Mouse (Mus musculus) embryonic facial prominence, embryonic 10.5 days (tissue): ENCODE measurements around the gene C1qtnf5. TPM values are rescaled to one million over a fixed set of nuclear protein-coding genes. Genes with fewer than 3 reads are reported as not detected.

Experiments used
- DNase-seq: peaks from one replicate; pipeline ENCODE4 v3.0.0-alpha.2; 2017; ENCODE audit warnings: low spot score
- H3K27ac ChIP-seq: fragments of 300-500 bp; sonication (generic); replicated peaks from 2 replicates; pipeline ENCODE4 v1.5.1; 2016; ENCODE audit warnings: mild to moderate bottlenecking
- H3K27me3 ChIP-seq: fragments of 300-500 bp; sonication (generic); replicated peaks from 2 replicates; pipeline ENCODE4 v1.6.1; 2016; ENCODE audit warnings: low read depth, mild to moderate bottlenecking; ENCODE audit not compliant: poor library complexity, severe bottlenecking
- H3K36me3 ChIP-seq: fragments of 300-500 bp; sonication (generic); replicated peaks from 2 replicates; pipeline ENCODE4 v1.6.1; 2016; ENCODE audit warnings: mild to moderate bottlenecking, moderate library complexity
- H3K4me1 ChIP-seq: fragments of 300-500 bp; sonication (generic); 2 replicates; pipeline ENCODE4 v1.6.1; 2016
- H3K4me3 ChIP-seq: fragments of 300-500 bp; sonication (generic); 2 replicates; pipeline ENCODE4 v1.5.1; 2016; ENCODE audit warnings: mild to moderate bottlenecking, moderate library complexity
- H3K9me3 ChIP-seq: fragments of 300-500 bp; sonication (generic); 2 replicates; pipeline ENCODE4 v1.6.1; 2016; ENCODE audit warnings: mild to moderate bottlenecking
- WGBS: fragments of 180-500 bp; shearing (Covaris S2); methylation state at CpG from one replicate; pipeline ENCODE4 v1.1.7; 2016; 5-methylcytosine and 5-hydroxymethylcytosine counted together
- polyA plus RNA-seq: library from polyadenylated mRNA; unstranded; fragments of >200 nt; fragmentation: Nextera tagmentation; extraction: Ambion mirVana; gene quantifications from 2 replicates; pipeline ENCODE4 v1.2.1, GENCODE M21; 2016

Gene C1qtnf5
- polyA plus RNA-seq, 1 experiment from 2014 or later: 0.27 TPM

- no peak for DNase-seq
- Histone ChIP-seq H3K27me3 (peaks cover 36% of the 10 kb centered on the region), H3K27ac (no peak overlapping the region), H3K4me1 (peaks cover 67% of the 10 kb centered on the region), H3K4me3 (no peak overlapping the region), H3K36me3 (no peaks in the 10 kb centered on the region), H3K9me3 (no peaks in the 10 kb centered on the region)
- 59% methylated on average over 9 of the region's 9 CpGs for WGBS
Measured at GRCm38 (mm10) chr9:44074395-44075275, 32.4 kb upstream of the C1qtnf5 start.

- H3K27me3 ChIP-seq: peaks cover 43% of the 10 kb centered on the region
- no peaks in the 10 kb centered on the region for H3K9me3 ChIP-seq
- no peak overlapping the region for H3K4me3 ChIP-seq
- no peak overlapping the region for H3K27ac ChIP-seq
- H3K4me1 ChIP-seq: peaks cover 61% of the 10 kb centered on the region
- no peak for DNase-seq
- 71% methylated on average over 24 of the region's 24 CpGs for WGBS
- no peaks in the 10 kb centered on the region for H3K36me3 ChIP-seq
Measured at GRCm38 (mm10) chr9:44075276-44075995, 31.6 kb upstream of the C1qtnf5 start.

- no peaks in the 10 kb centered on the region for H3K36me3 ChIP-seq
- no peak for DNase-seq
- peaks cover 54% of the 10 kb centered on the region for H3K4me1 ChIP-seq
- 64% methylated on average over 16 of the region's 16 CpGs for WGBS
- no peak overlapping the region for H3K27ac ChIP-seq
- no peak overlapping the region for H3K4me3 ChIP-seq
- peaks cover 50% of the 10 kb centered on the region for H3K27me3 ChIP-seq
- no peaks in the 10 kb centered on the region for H3K9me3 ChIP-seq
Measured at GRCm38 (mm10) chr9:44075996-44076763, 30.9 kb upstream of the C1qtnf5 start.

GRCm38 (mm10) chr9:44076764-44077120 lies 30.3 kb upstream of the C1qtnf5 start:
- H3K27me3 ChIP-seq: peaks cover 56% of the 10 kb centered on the region
- H3K36me3 ChIP-seq: no peaks in the 10 kb centered on the region
- H3K4me1 ChIP-seq: peaks cover 48% of the 10 kb centered on the region
- H3K27ac ChIP-seq: no peak overlapping the region
- no peaks in the 10 kb centered on the region for H3K9me3 ChIP-seq
- WGBS: 10% methylated on average over 5 of the region's 5 CpGs
- peak; percentile 68 for DNase-seq
- H3K4me3 ChIP-seq: no peak overlapping the region

GRCm38 (mm10) chr9:44077266-44077910 lies 29.7 kb upstream of the C1qtnf5 start:
- Histone ChIP-seq H3K9me3 (no peaks in the 10 kb centered on the region), H3K27ac (no peak overlapping the region), H3K36me3 (no peaks in the 10 kb centered on the region), H3K4me3 (no peak overlapping the region), H3K4me1 (peaks cover 41% of the 10 kb centered on the region), H3K27me3 (peaks cover 61% of the 10 kb centered on the region)
- 84% methylated on average over 11 of the region's 11 CpGs for WGBS
- DNase-seq: no peak

GRCm38 (mm10) chr9:44078136-44078797 lies 28.8 kb upstream of the C1qtnf5 start:
- no peak for DNase-seq
- WGBS: 79% methylated on average over 10 of the region's 10 CpGs
- H3K27me3 ChIP-seq: peaks cover 67% of the 10 kb centered on the region
- no peak overlapping the region for H3K27ac ChIP-seq
- no peaks in the 10 kb centered on the region for H3K36me3 ChIP-seq
- no peaks in the 10 kb centered on the region for H3K9me3 ChIP-seq
- no peak overlapping the region for H3K4me3 ChIP-seq
- peaks cover 33% of the 10 kb centered on the region for H3K4me1 ChIP-seq

- Histone ChIP-seq H3K9me3 (no peaks in the 10 kb centered on the region), H3K36me3 (no peaks in the 10 kb centered on the region), H3K27ac (no peak overlapping the region), H3K4me3 (no peak overlapping the region), H3K4me1 (peaks cover 37% of the 10 kb centered on the region), H3K27me3 (peaks cover 76% of the 10 kb centered on the region)
- DNase-seq: no peak
- WGBS: 41% methylated on average over 16 of the region's 16 CpGs
Measured at GRCm38 (mm10) chr9:44078955-44079756, 27.9 kb upstream of the C1qtnf5 start.

- Histone ChIP-seq H3K9me3 (no peaks in the 10 kb centered on the region), H3K4me3 (no peak overlapping the region), H3K4me1 (peaks cover 46% of the 10 kb centered on the region), H3K36me3 (no peaks in the 10 kb centered on the region), H3K27ac (no peak overlapping the region), H3K27me3 (peaks cover 80% of the 10 kb centered on the region)
- no peak for DNase-seq
- 75% methylated on average over 10 of the region's 10 CpGs for WGBS
Measured at GRCm38 (mm10) chr9:44079997-44080780, 26.9 kb upstream of the C1qtnf5 start.

GRCm38 (mm10) chr9:44080953-44081352 lies 26.1 kb upstream of the C1qtnf5 start:
- DNase-seq: no peak
- WGBS: 90% methylated on average over 5 of the region's 5 CpGs
- no peak overlapping the region for H3K27ac ChIP-seq
- no peaks in the 10 kb centered on the region for H3K36me3 ChIP-seq
- H3K4me3 ChIP-seq: no peak overlapping the region
- no peaks in the 10 kb centered on the region for H3K9me3 ChIP-seq
- H3K27me3 ChIP-seq: peaks cover 80% of the 10 kb centered on the region
- peaks cover 46% of the 10 kb centered on the region for H3K4me1 ChIP-seq

GRCm38 (mm10) chr9:44081581-44081980 lies 25.5 kb upstream of the C1qtnf5 start:
- DNase-seq: no peak

More at GRCm38 (mm10) chr9:44081581-44081980, 25.5 kb upstream of the C1qtnf5 start:
- Histone ChIP-seq H3K4me3 (no peak overlapping the region), H3K36me3 (no peaks in the 10 kb centered on the region), H3K27me3 (peaks cover 80% of the 10 kb centered on the region), H3K4me1 (peaks cover 51% of the 10 kb centered on the region), H3K9me3 (no peaks in the 10 kb centered on the region), H3K27ac (no peak overlapping the region)
- WGBS: 72% methylated on average over 5 of the region's 5 CpGs
